Mouse (Mus musculus) forebrain, embryonic 16.5 days (tissue): Measurements from ENCODE around the gene Islr2. TPM values are rescaled to one million over a fixed set of nuclear protein-coding genes. Genes with fewer than 3 reads are reported as not detected.
A peak's percentile ranks its signal among the peaks of the same experiment; 100 is the strongest.

Experiments
- ATAC-seq: fragments of 200-750 bp; cut with Nextera tagmentation; 2 replicates; pipeline ENCODE4 v1.8.0; 2017; ENCODE audit warnings: mild to moderate bottlenecking, moderate library complexity
- H3K27ac ChIP-seq: fragments of 300-500 bp; sonication (generic); 2 replicates; pipeline ENCODE4 v1.5.1; 2014; ENCODE audit warnings: low read length, control low read depth
- H3K27me3 ChIP-seq: fragments of 300-500 bp; sonication (generic); replicated peaks from 2 replicates; pipeline ENCODE4 v1.6.1; 2014; ENCODE audit warnings: low read length; ENCODE audit not compliant: control insufficient read depth, insufficient read depth
- H3K36me3 ChIP-seq: fragments of 300-500 bp; sonication (generic); 2 replicates; pipeline ENCODE4 v1.6.1; 2014; ENCODE audit not compliant: control insufficient read depth, insufficient read depth
- H3K4me1 ChIP-seq: fragments of 300-500 bp; sonication (generic); replicated peaks from 2 replicates; pipeline ENCODE4 v1.6.1; 2014; ENCODE audit warnings: low read length; ENCODE audit not compliant: control insufficient read depth, insufficient read depth
- H3K4me2 ChIP-seq: fragments of 300-500 bp; sonication (generic); 2 replicates; pipeline ENCODE4 v1.6.1; 2014; ENCODE audit warnings: mild to moderate bottlenecking, low read length, control low read depth
- H3K4me3 ChIP-seq: fragments of 300-500 bp; sonication (generic); replicated peaks from 2 replicates; pipeline ENCODE4 v1.5.1; 2014; ENCODE audit warnings: mild to moderate bottlenecking, low read length, control low read depth
- H3K9ac ChIP-seq: fragments of 300-500 bp; sonication (generic); replicated peaks from 2 replicates; pipeline ENCODE4 v1.6.1; 2014; ENCODE audit warnings: low read depth, low read length, control low read depth
- H3K9me3 ChIP-seq: fragments of 300-500 bp; sonication (generic); 2 replicates; pipeline ENCODE4 v1.6.1; 2016; ENCODE audit warnings: low read length; ENCODE audit not compliant: control insufficient read depth
- WGBS: fragments of 180-500 bp; shearing (Covaris S2); extraction: QIAGEN DNeasy Blood & Tissue Kit; methylation state at CpG from one replicate; pipeline ENCODE4 v1.1.7; 2014; 5-methylcytosine and 5-hydroxymethylcytosine counted together
- polyA plus RNA-seq: library from polyadenylated mRNA; unstranded; fragments of >200 nt; fragmentation: Nextera tagmentation; extraction: Ambion mirVana; gene quantifications from 2 replicates; pipeline ENCODE4 v1.2.1, GENCODE M21; 2015

Gene Islr2
- polyA plus RNA-seq, 1 experiment from 2014 or later: 88.4 TPM

GRCm38 (mm10) chr9:58206013-58206412 is 1.9 kb upstream of the Islr2 start:
- H3K4me1 ChIP-seq: peaks cover 53% of the 10 kb centered on the region
- peak overlapping the region; percentile 22 for H3K4me3 ChIP-seq
- peak overlapping the region; percentile 81 for H3K4me2 ChIP-seq
- no peaks in the 10 kb centered on the region for H3K36me3 ChIP-seq
- peaks cover 4% of the 10 kb centered on the region; the same call in 1 of the 2 replicates for H3K27me3 ChIP-seq
- peak overlapping the region; percentile 30; the same call in 1 of the 2 replicates for H3K9ac ChIP-seq
- 37% methylated on average over 7 of the region's 7 CpGs for WGBS
- peak; percentile 13; the same call in 1 of the 2 replicates for ATAC-seq
- no peaks in the 10 kb centered on the region for H3K9me3 ChIP-seq
- H3K27ac ChIP-seq: peak overlapping the region; percentile 98

- WGBS: 4% methylated on average over 18 of the region's 18 CpGs
- H3K36me3 ChIP-seq: no peaks in the 10 kb centered on the region
- H3K9me3 ChIP-seq: no peaks in the 10 kb centered on the region
- H3K4me1 ChIP-seq: peaks cover 55% of the 10 kb centered on the region
- peak overlapping the region; percentile 81 for H3K4me2 ChIP-seq
- H3K9ac ChIP-seq: peak overlapping the region; percentile 76
- peak overlapping the region; percentile 63 for H3K4me3 ChIP-seq
- ATAC-seq: peak; percentile 25
- H3K27ac ChIP-seq: peak overlapping the region; percentile 98
- peaks cover 8% of the 10 kb centered on the region for H3K27me3 ChIP-seq
Measured at GRCm38 (mm10) chr9:58204448-58205000, 405 bp upstream of the Islr2 start.

DNA sequence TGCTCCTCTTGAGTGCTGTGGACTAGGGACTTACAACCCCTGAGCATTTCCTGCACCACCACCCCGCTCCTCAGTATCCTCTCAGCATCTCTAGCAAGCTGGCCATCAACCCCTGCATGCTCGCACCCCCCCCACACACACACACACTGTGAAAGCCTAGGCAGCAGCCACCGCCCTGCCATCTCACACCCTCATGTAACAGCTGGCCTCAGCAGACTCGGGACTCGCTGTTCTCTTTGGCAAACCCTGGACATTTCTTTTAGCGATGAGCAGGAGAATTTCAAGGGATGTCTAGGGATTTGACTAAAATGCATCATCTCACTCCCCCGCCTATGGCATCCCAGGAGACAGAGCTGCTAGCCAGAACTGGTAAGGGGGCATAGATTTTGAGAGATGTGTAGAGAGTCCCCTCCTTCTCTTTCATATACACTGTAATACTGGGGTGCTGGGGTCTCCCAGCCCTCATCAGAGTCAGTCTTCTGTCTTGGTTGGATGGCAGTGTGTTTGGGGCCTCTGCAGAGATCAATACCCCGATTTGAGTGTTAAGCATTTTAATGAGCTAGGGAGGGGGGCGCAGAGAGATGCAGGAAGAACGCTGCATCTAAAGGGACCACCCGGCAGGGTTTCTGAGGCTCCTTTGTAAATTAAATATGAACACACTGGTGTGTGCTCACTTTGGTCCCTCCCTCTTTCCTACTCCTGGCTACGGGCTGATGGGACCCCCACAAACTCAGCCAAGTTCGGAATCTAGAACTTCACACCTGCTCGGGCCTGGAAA is 1.3 kb downstream of the Islr2 start:
- peaks cover 17% of the 10 kb centered on the region for H3K27me3 ChIP-seq
- peak overlapping the region; percentile 63 for H3K4me3 ChIP-seq
- H3K27ac ChIP-seq: peak overlapping the region; percentile 98
- no peak for ATAC-seq
- H3K36me3 ChIP-seq: no peaks in the 10 kb centered on the region
- 5% methylated on average over 14 of the region's 14 CpGs for WGBS
- H3K4me2 ChIP-seq: peak overlapping the region; percentile 81
- H3K9me3 ChIP-seq: no peaks in the 10 kb centered on the region
- H3K9ac ChIP-seq: peak overlapping the region; percentile 76
- H3K4me1 ChIP-seq: peaks cover 68% of the 10 kb centered on the region

DNA sequence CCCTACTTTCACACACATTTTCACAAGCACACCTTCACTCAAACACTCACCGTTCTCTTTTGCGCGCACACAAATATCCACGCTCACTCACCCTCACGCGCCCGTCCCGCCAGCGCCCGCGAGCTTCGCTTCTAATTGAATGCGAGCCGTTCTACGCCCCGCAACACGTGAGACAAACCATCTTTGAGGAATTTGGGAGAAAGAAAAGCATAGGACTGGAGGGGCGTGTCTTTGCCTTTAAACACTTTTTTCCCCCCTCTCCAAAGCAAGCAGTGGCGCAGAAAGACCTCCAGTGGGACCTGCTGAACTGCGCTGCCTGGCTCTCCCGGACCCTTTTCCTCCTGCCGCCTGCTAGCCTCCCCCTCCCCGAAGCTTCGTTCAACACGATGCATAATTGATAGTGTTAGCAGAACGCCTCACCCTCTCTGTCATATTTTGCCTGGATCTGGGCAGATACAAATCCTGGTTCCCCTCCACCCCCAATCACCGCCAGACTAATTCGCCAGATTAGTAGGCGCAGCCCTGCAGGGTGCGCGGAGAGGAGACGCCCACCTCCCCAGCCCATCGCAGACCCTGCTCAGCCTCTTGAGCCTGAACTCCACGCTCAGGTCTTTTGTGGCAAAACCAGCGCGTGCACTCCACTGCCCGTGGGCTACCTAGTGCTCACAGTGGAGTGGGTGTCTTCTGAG is 2.1 kb downstream of the Islr2 start:
- peak overlapping the region; percentile 81 for H3K4me2 ChIP-seq
- no peaks in the 10 kb centered on the region; the same call in 1 of the 2 replicates for H3K36me3 ChIP-seq
- peaks cover 71% of the 10 kb centered on the region for H3K4me1 ChIP-seq
- H3K27me3 ChIP-seq: peaks cover 19% of the 10 kb centered on the region
- ATAC-seq: peak; percentile 22
- WGBS: under 1% methylated on average over 37 of the region's 37 CpGs
- peak overlapping the region; percentile 98 for H3K27ac ChIP-seq
- peak overlapping the region; percentile 76 for H3K9ac ChIP-seq
- no peaks in the 10 kb centered on the region for H3K9me3 ChIP-seq
- peak overlapping the region; percentile 63 for H3K4me3 ChIP-seq

DNA sequence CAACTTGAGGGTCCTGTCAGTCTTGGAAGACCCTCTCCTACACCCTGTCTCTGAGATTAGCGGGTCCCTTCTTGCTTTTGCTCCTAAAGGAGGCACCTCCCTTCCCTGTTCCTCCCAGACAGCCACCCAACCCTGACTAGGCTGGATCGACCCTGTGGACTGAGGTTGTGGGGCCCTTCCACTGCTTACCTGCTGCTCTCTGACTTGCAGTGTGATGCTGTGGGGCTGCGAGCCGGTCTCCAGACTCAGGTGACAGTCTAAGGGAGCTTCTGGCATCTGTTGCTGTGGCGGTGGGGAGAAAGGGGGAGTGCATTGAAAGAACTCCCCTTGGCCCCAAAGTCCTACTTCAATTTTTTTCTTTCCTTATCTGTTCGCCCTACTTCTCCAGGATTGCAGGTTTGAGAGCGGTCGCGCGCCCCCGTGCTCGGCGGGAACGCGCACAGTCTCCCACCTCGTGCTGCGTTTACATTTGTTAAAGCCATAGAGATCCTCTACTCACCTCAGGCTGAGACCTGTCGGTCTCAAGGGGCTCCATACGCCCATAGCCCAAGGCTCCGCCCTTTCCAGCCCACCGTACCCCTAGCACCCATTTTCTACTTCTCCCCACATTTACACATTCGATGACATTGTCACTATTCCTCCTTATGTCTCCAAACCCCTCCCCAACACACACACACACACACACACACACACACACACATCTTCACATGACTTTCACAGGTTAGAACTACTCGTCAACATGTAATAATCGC is 2.9 kb downstream of the Islr2 start:
- Histone ChIP-seq H3K36me3 (no peaks in the 10 kb centered on the region; the same call in 1 of the 2 replicates), H3K27ac (peak overlapping the region; percentile 98), H3K9ac (peak overlapping the region; percentile 76), H3K4me3 (peak overlapping the region; percentile 63), H3K4me2 (peak overlapping the region; percentile 81), H3K27me3 (peaks cover 19% of the 10 kb centered on the region), H3K9me3 (no peaks in the 10 kb centered on the region), H3K4me1 (peaks cover 69% of the 10 kb centered on the region)
- 3% methylated on average over 24 of the region's 24 CpGs for WGBS
- peak; percentile 15 for ATAC-seq

DNA sequence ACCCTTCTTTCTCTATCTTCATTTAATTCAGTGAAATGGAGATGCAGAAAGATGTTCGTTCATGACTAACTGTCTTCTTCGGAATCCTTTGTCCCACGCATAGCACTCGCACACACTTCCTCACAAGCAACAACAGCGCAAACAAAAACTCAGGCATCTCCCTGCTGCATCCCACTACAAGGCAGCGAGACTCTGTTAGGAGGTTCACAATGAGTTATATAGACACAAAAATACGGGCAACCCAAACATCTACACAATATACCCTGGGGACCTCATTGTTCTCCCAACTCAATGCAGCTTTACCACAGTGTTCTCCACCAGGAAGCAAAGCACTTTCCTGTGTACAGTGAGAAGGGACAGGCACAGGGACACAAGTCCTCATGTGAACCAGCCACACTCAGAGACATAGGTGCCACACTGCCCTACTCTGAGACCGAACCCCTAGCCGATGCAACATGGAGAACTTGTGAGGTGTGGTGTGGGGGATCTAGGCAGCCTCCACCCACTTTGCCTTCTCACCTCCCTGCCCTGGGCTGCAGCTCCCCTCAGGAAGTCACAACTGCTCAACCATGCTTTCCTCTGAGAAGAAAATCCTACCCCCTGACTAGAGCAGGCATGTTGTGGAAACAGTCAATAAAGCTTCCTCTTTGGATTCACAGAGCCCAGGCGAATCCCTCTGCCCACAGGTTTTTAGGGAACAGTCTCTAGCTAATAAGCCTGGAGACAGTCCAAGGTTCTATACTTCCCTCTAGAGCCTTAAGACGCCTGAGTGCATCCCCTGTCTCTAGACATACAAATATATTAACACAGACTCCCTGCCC is 3.6 kb downstream of the Islr2 start:
- WGBS: 10% methylated on average over 11 of the region's 11 CpGs
- peak overlapping the region; percentile 81 for H3K4me2 ChIP-seq
- peak overlapping the region; percentile 76 for H3K9ac ChIP-seq
- H3K36me3 ChIP-seq: no peaks in the 10 kb centered on the region; the same call in 1 of the 2 replicates
- ATAC-seq: no peak
- peaks cover 21% of the 10 kb centered on the region for H3K27me3 ChIP-seq
- peaks cover 70% of the 10 kb centered on the region for H3K4me1 ChIP-seq
- peak overlapping the region; percentile 63 for H3K4me3 ChIP-seq
- H3K9me3 ChIP-seq: no peaks in the 10 kb centered on the region
- peak overlapping the region; percentile 98 for H3K27ac ChIP-seq

- 3% methylated on average over 41 of the region's 41 CpGs for WGBS
- H3K27me3 ChIP-seq: peaks cover 21% of the 10 kb centered on the region
Measured at GRCm38 (mm10) chr9:58199381-58200269, 4.5 kb downstream of the Islr2 start.

More at GRCm38 (mm10) chr9:58199381-58200269, 4.5 kb downstream of the Islr2 start:
- Histone ChIP-seq H3K4me1 (peaks cover 71% of the 10 kb centered on the region), H3K27ac (peak overlapping the region; percentile 98), H3K4me2 (peak overlapping the region; percentile 81), H3K9ac (peak overlapping the region; percentile 76), H3K36me3 (no peaks in the 10 kb centered on the region; the same call in 1 of the 2 replicates), H3K4me3 (peak overlapping the region; percentile 63), H3K9me3 (no peaks in the 10 kb centered on the region)
- no peak for ATAC-seq
